ENCODE assay signal across 10 mouse cellular contexts in genomic region chr7:70929935-70930334, GRCm38 (mm10).
DNase-seq lines count a peak whose midpoint lies in the region; ATAC-seq and TF ChIP-seq lines count a peak whose summit lies in the region.
"Had no signal": no experiment of that assay in that cellular context is flagged by ENCODE, and none has a peak within 500 bp of the region (broad histone marks: within the 10 kb centered on the region; RNA-seq: fewer than 3 reads in every experiment).

No protein-coding gene starts in this region.

- 0 out of 2 replicates have a peak overlapping the region, but pooled peaks have one; percentile 8 for H3K4me2 ChIP-seq in embryonic facial prominence, embryonic 12.5 days (replicated peaks)
- peak overlapping the region; percentile 46 for H3K4me2 ChIP-seq in hindbrain, embryonic 14.5 days (replicated peaks)
- H3K4me2 ChIP-seq in neural tube, embryonic 13.5 days = peak overlapping the region; percentile 44

- no peak for ATAC-seq in embryonic facial prominence, embryonic 12.5 days (ENCODE audit: insufficient number of reproducible peaks, insufficient read depth, low FRiP score, low TSS enrichment)
- peak; percentile 71; the same call in 1 of the 2 replicates for ATAC-seq in hindbrain, embryonic 14.5 days (ENCODE audit: low FRiP score)
- ATAC-seq in neural tube, embryonic 13.5 days (ENCODE audit: low read depth) = no peak; the same call in 1 of the 2 replicates

- H3K27ac ChIP-seq in layer of hippocampus, adult 2 months = no peak overlapping the region
- no peak overlapping the region for H3K27ac ChIP-seq in embryonic facial prominence, embryonic 12.5 days
- H3K27ac ChIP-seq in hindbrain, embryonic 14.5 days = no peak overlapping the region
- no peak overlapping the region for H3K27ac ChIP-seq in neural tube, embryonic 13.5 days (replicated peaks)
- H3K27ac ChIP-seq: heart, adult 2 months; limb, embryonic 10.5 days had no signal

- no peaks in the 10 kb centered on the region for H3K36me3 ChIP-seq in embryonic facial prominence, embryonic 12.5 days
- no peaks in the 10 kb centered on the region for H3K36me3 ChIP-seq in hindbrain, embryonic 14.5 days (replicated peaks; ENCODE audit: control insufficient read depth, insufficient read depth)
- H3K36me3 ChIP-seq in neural tube, embryonic 13.5 days = no peaks in the 10 kb centered on the region
- H3K36me3 ChIP-seq: limb, embryonic 10.5 days had no signal

- no peak for DNase-seq in layer of hippocampus, adult 2 months (ENCODE audit: low spot score in 2 of 2)
- DNase-seq in layer of hippocampus, adult 18-20 months (ENCODE audit: low spot score in 2 of 2) = no peak
- DNase-seq in hindbrain, embryonic 14.5 days (ENCODE audit: low spot score) = peak; percentile 39
- DNase-seq in kidney, postnatal 14 days = no peak
- DNase-seq in thymus, adult 18-20 months = no peak
- DNase-seq in layer of hippocampus, postnatal 25 days (ENCODE audit: extremely low spot score in 1 of 2, low spot score in 1 of 2) = no peak
- DNase-seq: heart, adult 2 months had no signal

- 28% methylated on average over 11 of the region's 11 CpGs for WGBS in embryonic facial prominence, embryonic 12.5 days
- WGBS in hindbrain, embryonic 14.5 days = 12% methylated on average over 11 of the region's 11 CpGs
- 15% methylated on average over 11 of the region's 11 CpGs for WGBS in neural tube, embryonic 13.5 days

- 0 out of 2 replicates have a peak, but pooled peaks cover 3% of the 10 kb centered on the region for H3K4me1 ChIP-seq in embryonic facial prominence, embryonic 12.5 days
- no peaks in the 10 kb centered on the region for H3K4me1 ChIP-seq in hindbrain, embryonic 14.5 days (replicated peaks; ENCODE audit: control insufficient read depth, insufficient read depth, low read length)
- 0 out of 2 replicates have a peak, but pooled peaks cover 7% of the 10 kb centered on the region for H3K4me1 ChIP-seq in neural tube, embryonic 13.5 days (replicated peaks)

- no peaks in the 10 kb centered on the region for H3K9me3 ChIP-seq in embryonic facial prominence, embryonic 12.5 days
- H3K9me3 ChIP-seq in hindbrain, embryonic 14.5 days (ENCODE audit: control insufficient read depth, low read length) = no peaks in the 10 kb centered on the region
- H3K9me3 ChIP-seq in neural tube, embryonic 13.5 days = peaks cover 6% of the 10 kb centered on the region; the same call in 1 of the 2 replicates
- H3K9me3 ChIP-seq: limb, embryonic 10.5 days had no signal

- no peak overlapping the region for H3K9ac ChIP-seq in embryonic facial prominence, embryonic 12.5 days
- no peak overlapping the region for H3K9ac ChIP-seq in hindbrain, embryonic 14.5 days
- H3K9ac ChIP-seq in neural tube, embryonic 13.5 days = no peak overlapping the region

- TF ChIP-seq CTCF in layer of hippocampus, adult 2 months (conservative IDR thresholded peaks at IDR 0.05) = no peak

- peak overlapping the region; percentile 46 for H3K4me3 ChIP-seq in layer of hippocampus, adult 2 months
- no peak overlapping the region for H3K4me3 ChIP-seq in embryonic facial prominence, embryonic 12.5 days
- H3K4me3 ChIP-seq in hindbrain, embryonic 14.5 days (replicated peaks; ENCODE audit: low read length) = peak overlapping the region; percentile 16; the same call in 1 of the 2 replicates
- H3K4me3 ChIP-seq in neural tube, embryonic 13.5 days = peak overlapping the region; percentile 20
- H3K4me3 ChIP-seq: heart, adult 2 months; limb, embryonic 10.5 days had no signal

- no peaks in the 10 kb centered on the region for H3K27me3 ChIP-seq in embryonic facial prominence, embryonic 12.5 days
- H3K27me3 ChIP-seq in hindbrain, embryonic 14.5 days (ENCODE audit: control insufficient read depth, insufficient read depth, low read length) = no peaks in the 10 kb centered on the region
- no peaks in the 10 kb centered on the region; the same call in 1 of the 2 replicates for H3K27me3 ChIP-seq in neural tube, embryonic 13.5 days
